ENCODE assay signal across 10 mouse cellular contexts in genomic region chr15:91056176-91056865, GRCm38 (mm10). TPM values are rescaled to one million over a fixed set of nuclear protein-coding genes. Genes with fewer than 3 reads are reported as not detected.
A peak's percentile ranks its signal among the peaks of the same experiment; 100 is the strongest.
DNase-seq lines count a peak whose midpoint lies in the region; ATAC-seq lines count a peak whose summit lies in the region.
"Had no signal": no experiment of that assay in that cellular context is flagged by ENCODE, and none has a peak within 500 bp of the region (broad histone marks: within the 10 kb centered on the region; RNA-seq: fewer than 3 reads in every experiment).

No protein-coding gene starts in this region.

- 70% methylated on average over 5 of the region's 5 CpGs for WGBS in kidney, embryonic 14.5 days
- WGBS in hindbrain, embryonic 14.5 days: 24% methylated on average over 5 of the region's 5 CpGs
- 42% methylated on average over 5 of the region's 5 CpGs for WGBS in neural tube, embryonic 12.5 days

- H3K36me3 ChIP-seq in kidney, embryonic 14.5 days (ENCODE audit: control insufficient read depth, insufficient read depth, low read length): no peaks in the 10 kb centered on the region
- no peaks in the 10 kb centered on the region for H3K36me3 ChIP-seq in hindbrain, embryonic 14.5 days (replicated peaks; ENCODE audit: control insufficient read depth, insufficient read depth)
- no peaks in the 10 kb centered on the region for H3K36me3 ChIP-seq in neural tube, embryonic 12.5 days

- no peaks in the 10 kb centered on the region for H3K4me1 ChIP-seq in kidney, embryonic 14.5 days (ENCODE audit: control insufficient read depth, insufficient read depth, low read length)
- 0 out of 2 replicates have a peak, but pooled peaks cover 7% of the 10 kb centered on the region for H3K4me1 ChIP-seq in hindbrain, embryonic 14.5 days (replicated peaks; ENCODE audit: control insufficient read depth, insufficient read depth, low read length)
- H3K4me1 ChIP-seq in neural tube, embryonic 12.5 days: peaks cover 6% of the 10 kb centered on the region; the same call in 1 of the 2 replicates

- H3K27ac ChIP-seq in kidney, embryonic 14.5 days (ENCODE audit: low read depth, low read length): no peak overlapping the region
- H3K27ac ChIP-seq in hindbrain, embryonic 14.5 days: no peak overlapping the region
- no peak overlapping the region for H3K27ac ChIP-seq in neural tube, embryonic 12.5 days

- H3K9ac ChIP-seq in kidney, embryonic 14.5 days (ENCODE audit: low read depth, low read length): no peak overlapping the region
- H3K9ac ChIP-seq in hindbrain, embryonic 14.5 days: no peak overlapping the region
- no peak overlapping the region for H3K9ac ChIP-seq in neural tube, embryonic 12.5 days

- DNase-seq in kidney, postnatal 10 days: no peak
- peak; percentile 88 for DNase-seq in embryo, embryonic 11 days
- peak; percentile 87 for DNase-seq in hindbrain, embryonic 14.5 days (ENCODE audit: low spot score)
- no peak for DNase-seq in spleen, adult 12 weeks (ENCODE audit: low spot score)
- DNase-seq in thymus, postnatal 14 days: no peak
- DNase-seq in c-Kit-positive CD71-positive TER-119-positive erythroid progenitor cells, embryonic 14.5 days (ENCODE audit: low spot score): no peak
- DNase-seq: gastrocnemius, postnatal 14 days had no signal

- H3K4me3 ChIP-seq in kidney, embryonic 14.5 days (ENCODE audit: low read length): no peak overlapping the region
- no peak overlapping the region for H3K4me3 ChIP-seq in hindbrain, embryonic 14.5 days (replicated peaks; ENCODE audit: low read length)
- no peak overlapping the region for H3K4me3 ChIP-seq in neural tube, embryonic 12.5 days

- H3K27me3 ChIP-seq in kidney, embryonic 14.5 days (ENCODE audit: control insufficient read depth, insufficient read depth, low read length): no peaks in the 10 kb centered on the region
- H3K27me3 ChIP-seq in hindbrain, embryonic 14.5 days (ENCODE audit: control insufficient read depth, insufficient read depth, low read length): no peaks in the 10 kb centered on the region
- H3K27me3 ChIP-seq in neural tube, embryonic 12.5 days (replicated peaks): no peaks in the 10 kb centered on the region

- no peaks in the 10 kb centered on the region for H3K9me3 ChIP-seq in kidney, embryonic 14.5 days (ENCODE audit: control insufficient read depth, low read length)
- H3K9me3 ChIP-seq in hindbrain, embryonic 14.5 days (ENCODE audit: control insufficient read depth, low read length): 0 out of 2 replicates have a peak, but pooled peaks cover 6% of the 10 kb centered on the region
- peaks cover 7% of the 10 kb centered on the region; the same call in 1 of the 2 replicates for H3K9me3 ChIP-seq in neural tube, embryonic 12.5 days

- peak; percentile 46; the same call in 1 of the 2 replicates for ATAC-seq in kidney, embryonic 14.5 days (ENCODE audit: low FRiP score, low TSS enrichment)
- ATAC-seq in hindbrain, embryonic 14.5 days (ENCODE audit: low FRiP score): peak; percentile 90
- ATAC-seq in neural tube, embryonic 12.5 days (ENCODE audit: low FRiP score, low read depth): peak; percentile 89
- ATAC-seq: CD4-positive, CD25-positive, alpha-beta regulatory T cell, adult 4 months had no signal

- H3K4me2 ChIP-seq in kidney, embryonic 14.5 days (replicated peaks; ENCODE audit: low read depth, low read length): no peak overlapping the region
- H3K4me2 ChIP-seq in hindbrain, embryonic 14.5 days (replicated peaks): no peak overlapping the region
- H3K4me2 ChIP-seq in neural tube, embryonic 12.5 days (replicated peaks): no peak overlapping the region

RNA-seq across cellular contexts. Expression of gene Kif21a, which starts 6.6 kb away (rescaled TPM):
- 5.3 and 8.1 TPM in 2 replicates for polyA plus RNA-seq in kidney, embryonic 14.5 days (2014; fragmentation: Nextera tagmentation; extraction: Ambion mirVana)
- 50.6 and 50.8 TPM in 2 replicates for polyA plus RNA-seq in hindbrain, embryonic 14.5 days (2014; fragmentation: Nextera tagmentation; extraction: Ambion mirVana)
- polyA plus RNA-seq in neural tube, embryonic 12.5 days (2016; fragmentation: Nextera tagmentation; extraction: Ambion mirVana): 37.0 and 37.4 TPM in 2 replicates
- polyA plus RNA-seq: CD4-positive, CD25-positive, alpha-beta regulatory T cell, adult 4 months had no signal

Comparison
In these comparisons a context has a peak if more than half of its experiments do, and no peak if none do; other contexts are left out.
1. DNase-seq: peak in embryo, embryonic 11 days (single experiment) and hindbrain, embryonic 14.5 days (single experiment); none in kidney, postnatal 10 days (single experiment), spleen, adult 12 weeks (single experiment), thymus, postnatal 14 days (single experiment) and c-Kit-positive CD71-positive TER-119-positive erythroid progenitor cells, embryonic 14.5 days (single experiment).
2. Peak in every context shown above with its lines, with median percentiles within 50 percentile points of each other: ATAC-seq.